Mouse (Mus musculus) brain, adult 2 months (tissue): ENCODE data around the gene Fmc1.
"Not testable (repeated sequence)": the region's sequence is repeated elsewhere in the genome, so short reads cannot be mapped to it uniquely, and the experiment has no call there.

Experiments used
- DNase-seq: peaks from one replicate; pipeline ENCODE4 v3.0.0; 2011; ENCODE audit warnings: low read depth, low spot score

Fmc1 gene

GRCm38 (mm10) chr6:38533428-38534405 lies at the start of gene Fmc1:
Gene Fmc1 (plus strand): TSS chr6:38533502.
- peak; percentile 100 for DNase-seq

- DNase-seq = peak; percentile 47
Observed at GRCm38 (mm10) chr6:38492550-38492949, 40.8 kb upstream of the Fmc1 start.

- DNase-seq = peak; percentile 21
Observed at GRCm38 (mm10) chr6:38495641-38496040, 37.7 kb upstream of the Fmc1 start.

GRCm38 (mm10) chr6:38512096-38512495 lies 21.2 kb upstream of the Fmc1 start:
- no peak for DNase-seq

DNA sequence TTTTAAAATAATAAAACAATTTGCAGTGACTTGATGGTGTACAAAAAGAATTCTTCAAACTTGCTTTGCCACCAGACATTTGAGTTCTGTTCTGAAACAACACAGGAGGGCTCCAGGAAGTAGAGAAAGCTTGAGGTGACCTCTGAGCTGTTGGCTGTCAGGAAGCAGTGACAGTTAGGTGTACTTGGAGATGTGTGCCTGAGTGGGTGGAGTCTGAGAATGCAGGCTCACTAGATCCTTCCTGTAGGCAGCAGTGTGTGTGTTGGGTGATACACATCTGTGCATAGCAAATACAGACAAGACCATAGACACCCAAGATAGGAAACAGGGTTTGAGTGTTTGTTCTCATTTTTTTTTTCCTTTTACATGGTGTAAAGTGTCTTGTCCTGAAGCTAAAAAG lies 20.5 kb upstream of the Fmc1 start:
- DNase-seq = no peak

DNA sequence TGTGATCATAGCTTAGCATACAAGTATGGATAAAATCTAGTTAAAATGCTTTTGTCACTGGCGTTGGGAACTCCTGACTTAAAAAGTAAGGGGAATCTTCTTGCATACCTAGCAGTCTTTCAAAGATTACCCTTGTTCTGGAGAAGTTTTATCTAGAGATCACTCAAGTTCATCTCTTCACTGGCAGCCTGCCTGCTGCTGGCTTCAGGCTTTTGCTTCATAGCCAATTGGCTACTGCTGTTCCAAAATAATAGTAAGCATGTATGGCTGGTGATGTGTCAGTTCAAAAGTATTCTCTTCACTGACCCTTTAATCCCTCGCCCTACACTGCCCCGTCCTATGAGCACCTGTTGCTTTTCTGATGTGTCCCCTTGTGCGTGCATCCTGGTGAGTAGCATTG lies 18.1 kb upstream of the Fmc1 start:
- DNase-seq = no peak

GRCm38 (mm10) chr6:38523851-38524250 lies 9.5 kb upstream of the Fmc1 start:
- no peak for DNase-seq

- peak; percentile 55 for DNase-seq
Observed at GRCm38 (mm10) chr6:38531211-38531820, 2.0 kb upstream of the Fmc1 start.

DNA sequence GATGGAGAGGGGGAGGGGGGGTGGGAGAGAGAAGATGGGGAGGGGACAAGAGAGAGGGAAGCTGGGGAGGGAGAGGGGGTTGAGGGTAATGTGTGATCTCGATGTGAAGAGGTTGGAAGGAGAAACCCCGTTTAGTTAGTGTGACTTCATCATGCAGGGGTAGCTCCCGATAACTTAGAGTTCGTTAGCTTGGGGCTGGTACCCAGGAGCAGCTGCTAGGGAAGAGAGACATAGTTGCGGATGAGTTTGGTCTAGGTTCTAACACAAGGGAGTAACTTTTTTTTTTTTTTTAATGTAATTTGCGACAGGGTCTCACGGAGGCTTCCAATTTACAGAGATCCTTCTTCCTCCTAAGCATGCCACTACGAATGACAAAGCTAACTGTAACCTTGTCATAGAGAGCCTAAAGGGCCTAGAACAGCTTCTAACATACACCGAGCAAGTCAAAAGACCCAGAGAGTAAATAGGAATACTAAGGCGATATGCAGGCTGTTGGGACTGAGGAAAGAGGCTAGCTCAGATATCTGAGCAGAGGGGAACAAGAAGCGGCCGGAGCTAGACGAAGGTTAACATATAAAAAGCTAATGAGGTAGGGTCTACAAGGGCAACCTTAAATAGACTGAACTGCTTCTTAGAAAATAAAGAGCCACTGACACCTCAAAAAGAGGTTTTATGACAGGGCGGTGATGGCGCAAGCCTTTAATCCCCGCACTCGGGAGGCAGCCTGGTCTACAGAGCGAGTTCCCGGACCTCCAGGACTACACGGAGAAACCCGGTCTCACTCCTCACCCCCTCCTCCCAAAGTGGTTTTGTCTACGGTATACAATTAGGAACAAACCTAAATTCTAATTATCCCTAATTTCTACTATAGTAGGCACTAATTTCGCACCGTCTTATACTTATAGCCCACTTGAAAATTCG lies 542 bp upstream of the Fmc1 start:
- DNase-seq = peak; percentile 23

DNA sequence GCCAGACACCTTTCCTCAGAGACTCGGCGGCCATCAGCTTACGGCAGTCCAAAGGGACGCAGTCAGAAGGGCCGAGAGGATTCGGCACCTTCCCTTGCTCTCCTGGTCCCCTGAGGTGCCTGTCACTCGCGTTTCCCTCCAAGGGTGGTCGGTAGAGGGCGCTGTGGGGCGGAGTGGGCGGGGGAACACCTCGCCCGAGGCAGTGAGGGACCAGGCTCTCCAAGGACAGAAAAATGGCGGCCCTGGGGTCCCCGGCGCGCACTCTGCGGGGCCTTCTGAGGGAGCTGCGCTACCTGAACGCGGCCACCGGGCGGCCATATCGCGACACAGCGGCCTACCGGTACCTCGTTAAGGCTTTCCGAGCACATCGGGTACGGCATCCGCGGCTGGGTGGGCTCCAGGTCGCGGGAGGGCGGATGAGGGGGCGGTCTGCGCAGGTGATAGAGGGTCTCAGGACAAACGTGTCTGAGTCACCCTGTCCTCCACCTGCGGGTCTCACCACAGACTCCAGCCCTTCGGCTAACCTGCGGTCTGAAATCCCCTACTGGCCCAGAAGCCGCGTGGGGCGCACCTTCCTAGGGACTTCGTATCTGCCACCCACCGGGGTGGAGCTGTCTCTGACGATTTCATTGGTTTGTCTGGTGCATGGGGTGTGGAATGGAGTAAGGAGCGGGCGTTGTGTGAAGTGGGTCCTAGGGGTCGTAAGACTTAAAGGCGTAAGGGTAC lies 1.5 kb downstream of the Fmc1 start:
- DNase-seq = peak; percentile 97

DNA sequence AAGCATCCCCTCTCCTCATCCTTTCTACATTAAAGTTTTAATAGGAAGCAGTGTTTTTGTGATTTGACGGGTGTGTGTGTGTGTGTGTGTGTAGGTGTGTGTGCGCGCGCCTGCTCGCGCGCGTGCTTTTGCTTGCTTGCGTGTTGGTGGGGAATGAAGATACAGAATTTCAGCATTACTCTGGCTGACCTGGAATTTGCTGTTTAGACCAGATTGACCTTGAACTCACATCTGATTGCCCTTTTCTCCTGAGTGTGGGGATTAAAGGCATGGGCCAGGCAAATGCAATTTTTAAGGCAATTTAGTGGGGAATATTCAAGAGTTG lies 2.0 kb downstream of the Fmc1 start:
- DNase-seq = no peak

DNA sequence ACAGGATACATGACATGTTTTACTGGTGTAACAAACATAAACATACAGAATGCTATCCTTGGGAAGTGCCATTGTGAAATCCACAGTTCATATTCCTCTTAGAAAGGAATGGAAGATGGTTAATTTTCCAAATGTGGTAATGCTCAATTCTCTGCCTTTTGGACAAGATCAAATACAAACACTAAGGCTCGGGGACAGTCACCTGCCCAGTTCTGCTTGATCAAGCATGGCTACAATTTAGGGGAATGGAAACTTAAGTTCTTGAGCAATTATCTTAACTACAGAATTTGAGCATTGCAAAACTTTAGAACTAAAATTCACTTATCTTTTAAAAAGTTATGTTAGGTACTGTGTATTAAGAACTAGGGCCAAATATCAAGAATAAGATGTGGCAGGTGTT lies 2.5 kb downstream of the Fmc1 start:
- DNase-seq = no peak

DNA sequence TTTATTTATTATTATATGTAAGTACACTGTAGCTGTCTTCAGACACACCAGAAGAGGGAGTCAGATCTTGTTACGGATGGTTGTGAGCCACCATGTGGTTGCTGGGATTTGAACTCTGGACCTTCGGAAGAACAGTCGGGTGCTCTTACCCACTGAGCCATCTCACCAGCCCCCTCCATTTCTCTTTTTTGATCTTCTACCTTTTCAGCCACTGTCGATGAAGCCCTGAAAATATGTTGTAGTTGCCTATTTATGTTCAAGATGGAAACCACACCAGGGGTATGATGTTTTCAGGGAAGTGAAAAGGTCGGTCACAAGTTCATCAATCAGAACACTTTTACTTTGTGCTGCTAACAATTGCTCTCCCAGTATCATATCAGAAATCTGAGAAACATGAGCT lies 10.8 kb downstream of the Fmc1 start:
- not testable (repeated sequence) for DNase-seq

DNA sequence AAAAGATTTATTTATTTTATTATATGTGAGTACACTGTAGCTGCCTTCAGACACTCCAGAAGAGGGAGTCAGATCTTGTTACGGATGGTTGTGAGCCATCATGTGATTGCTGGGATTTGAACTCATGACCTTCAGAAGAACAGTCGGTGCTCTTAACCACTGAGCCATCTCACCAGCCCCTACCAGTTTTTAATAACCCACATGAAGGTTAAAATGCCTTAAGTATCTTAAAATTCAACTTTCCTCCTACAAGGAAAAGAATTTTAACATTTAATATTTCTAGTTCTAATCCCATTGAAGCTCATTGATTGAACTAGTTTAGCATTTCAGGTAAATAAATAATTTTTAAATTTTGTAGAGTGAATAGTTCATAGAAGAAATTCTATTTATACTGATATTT lies 13.7 kb downstream of the Fmc1 start:
- not testable (repeated sequence) for DNase-seq

GRCm38 (mm10) chr6:38547707-38548106 lies 14.4 kb downstream of the Fmc1 start:
- no peak for DNase-seq

DNA sequence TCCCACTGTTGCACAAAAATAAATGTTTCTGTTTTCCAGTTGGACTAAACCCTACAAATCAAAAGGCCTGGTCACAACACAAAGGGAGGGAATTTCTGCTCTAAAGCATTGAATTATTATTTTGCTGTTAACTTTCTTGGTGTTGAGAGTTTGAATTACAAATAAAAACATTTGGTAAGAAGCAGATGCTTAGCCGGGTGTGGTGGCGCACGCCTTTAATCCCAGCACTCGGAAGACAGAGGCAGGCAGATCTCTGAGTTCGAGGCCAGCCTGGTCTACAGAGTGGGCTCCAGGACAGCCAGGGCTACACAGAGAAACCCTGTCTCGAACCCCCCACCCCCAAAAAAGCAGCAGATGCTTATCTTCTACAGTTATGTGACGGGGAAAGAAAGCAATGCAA lies 15.3 kb downstream of the Fmc1 start:
- not testable (repeated sequence) for DNase-seq

GRCm38 (mm10) chr6:38549840-38550239 lies 16.5 kb downstream of the Fmc1 start:
- DNase-seq = not testable (repeated sequence)

DNA sequence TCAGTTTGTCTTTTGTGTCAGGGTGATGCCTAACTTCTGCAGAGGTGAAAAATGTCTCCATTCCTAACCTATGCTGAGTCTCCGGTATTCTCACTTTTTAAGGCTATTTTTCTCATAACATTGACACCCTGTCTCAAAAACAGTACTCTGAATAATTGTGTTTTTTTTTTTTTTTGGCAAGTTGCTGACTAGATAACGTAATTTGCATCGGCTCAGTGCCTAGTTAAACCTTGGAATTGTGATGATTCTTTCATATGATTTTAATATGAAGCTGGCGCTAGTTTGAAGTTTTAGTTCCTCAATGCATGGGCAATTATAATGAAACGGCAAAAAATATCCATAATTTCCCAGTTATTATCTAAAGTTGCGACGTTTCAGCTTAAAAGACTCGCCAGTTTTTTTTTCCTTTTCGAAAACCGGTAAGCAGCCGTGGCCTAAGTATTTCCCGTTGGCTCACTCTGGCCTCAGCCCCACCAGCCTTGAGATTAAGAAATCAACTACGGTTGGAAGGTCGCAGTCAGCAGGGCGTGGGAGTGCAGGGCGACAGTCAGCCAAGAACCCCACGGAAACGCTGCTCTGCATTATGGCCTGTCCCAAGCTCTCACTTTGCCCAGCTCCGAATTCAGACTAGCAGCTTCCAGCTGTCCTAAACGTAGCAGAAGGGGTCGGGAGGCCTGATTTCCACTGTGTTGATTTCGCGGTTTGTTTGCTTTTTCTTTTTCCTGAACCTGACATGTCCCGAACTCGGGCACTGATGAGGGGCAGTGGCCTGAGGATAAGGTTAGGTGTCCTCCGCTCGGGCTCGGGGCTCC lies 17.2 kb downstream of the Fmc1 start:
- DNase-seq = peak; percentile 89

DNA sequence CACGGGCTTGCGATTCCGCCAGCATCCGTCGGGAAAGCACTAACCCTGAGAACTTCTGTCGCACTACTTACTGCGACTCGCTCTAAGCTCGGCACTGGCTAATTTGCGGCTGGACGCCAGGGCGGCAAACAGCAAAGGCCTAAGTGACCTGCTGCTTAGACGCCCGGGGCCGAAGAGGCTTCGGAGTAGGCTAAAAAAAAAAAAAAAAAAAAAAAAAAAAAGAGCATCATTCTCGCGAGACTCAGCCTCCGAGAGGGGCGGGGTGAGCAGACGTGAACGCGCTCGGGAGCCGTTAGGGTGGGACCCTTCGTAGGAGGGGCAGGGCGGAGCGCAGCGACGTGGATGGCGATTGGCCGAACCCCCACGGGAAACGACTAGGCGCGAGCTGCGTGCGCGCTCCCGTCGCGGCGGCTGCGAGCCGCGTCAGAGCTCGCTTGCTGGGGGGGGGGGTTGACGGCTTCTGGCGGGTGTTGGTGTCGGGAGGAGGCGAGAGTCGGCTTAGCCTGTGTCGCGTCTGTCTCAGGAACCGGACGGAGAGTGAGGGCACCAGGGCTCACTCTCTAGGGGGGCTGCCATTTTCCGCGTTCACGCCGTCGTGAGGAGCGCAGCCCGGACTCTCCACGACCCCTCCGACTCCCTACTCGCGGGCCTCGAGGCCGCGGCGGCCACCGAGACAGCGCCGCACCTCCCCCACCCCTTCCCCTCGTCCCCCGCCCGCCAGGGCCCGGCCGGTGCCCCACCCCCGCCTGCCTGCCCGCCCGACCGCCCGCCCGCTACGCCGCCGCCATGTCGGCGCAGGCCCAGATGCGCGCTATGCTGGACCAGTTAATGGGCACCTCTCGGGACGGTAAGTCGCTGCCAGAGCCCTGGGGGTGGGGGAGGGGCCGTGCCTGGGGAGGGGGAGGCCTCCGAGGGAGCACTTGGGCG lies 18.0 kb downstream of the Fmc1 start, which contains the start of gene Luc7l2:
TSS of gene Luc7l2 (plus strand) at position 273 of the 927 bp plus-strand sequence.
- peak; percentile 100 for DNase-seq
